Mouse (Mus musculus): ENCODE data around the gene Clmp. TPM values are rescaled to one million over a fixed set of nuclear protein-coding genes. Genes with fewer than 3 reads are reported as not detected.

The Clmp gene
- polyA plus RNA-seq, 1 experiment: 11.8 TPM

DNA sequence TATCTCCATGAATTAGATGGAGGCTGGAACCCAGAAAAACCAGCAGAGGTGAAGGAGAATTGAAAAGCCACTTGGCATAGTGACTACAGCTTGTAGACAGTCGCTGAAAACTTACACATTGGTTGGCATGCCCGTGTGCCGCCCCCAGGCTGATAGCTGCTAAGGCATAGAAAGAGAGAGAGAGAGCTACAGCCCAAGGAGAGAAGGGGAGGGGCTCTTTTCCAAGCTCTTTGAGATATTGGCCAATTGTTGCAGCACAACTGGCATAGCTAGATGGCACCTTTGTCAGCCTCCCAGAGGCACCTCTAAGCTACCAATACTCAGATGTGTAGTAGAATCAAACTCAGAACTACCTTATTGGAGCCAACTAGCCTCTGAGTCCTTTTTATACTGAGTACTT lies 1.8 kb downstream of the Clmp start:
- 41% methylated on average over 3 of the region's 3 CpGs for WGBS
- TF ChIP-seq CTCF (IDR thresholded peaks at IDR 0.05; ENCODE audit: insufficient read depth, low read length): no peak
- TF ChIP-seq POLR2A (IDR thresholded peaks at IDR 0.05; ENCODE audit: borderline replicate concordance, extremely low read depth, low read depth, low read length): no peak
- Histone ChIP-seq H3K4me3 (replicated peaks; ENCODE audit: extremely low read depth, low read depth, low read length) (no peak overlapping the region), H3K4me1 (ENCODE audit: control insufficient read depth, insufficient read depth, low read length) (no peaks in the 10 kb centered on the region)
- DNase-seq: no peak

DNA sequence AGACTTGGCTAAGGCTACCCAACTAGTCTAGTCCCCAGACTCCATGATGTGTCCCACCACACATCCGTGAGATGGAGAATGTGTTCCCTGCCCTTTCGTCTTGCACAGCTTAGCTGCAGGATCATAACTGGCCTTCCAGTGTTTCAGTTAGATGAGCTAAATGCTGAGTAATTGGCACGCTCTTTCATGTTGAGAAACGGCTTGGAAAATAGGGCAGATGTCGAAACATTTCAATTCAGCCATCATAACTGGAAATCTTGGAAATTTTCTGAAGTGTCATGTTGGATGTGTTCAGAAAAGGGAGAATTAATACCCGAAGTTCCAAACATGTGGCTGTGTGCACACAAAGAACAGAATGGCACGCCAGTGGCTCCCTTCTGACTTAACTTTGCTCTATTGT lies 4.7 kb downstream of the Clmp start:
- WGBS: 72% methylated on average over 7 of the region's 7 CpGs
- H3K4me3 ChIP-seq (replicated peaks; ENCODE audit: extremely low read depth, low read depth, low read length): no peak overlapping the region
- no peak for DNase-seq
- no peak for TF ChIP-seq CTCF (IDR thresholded peaks at IDR 0.05; ENCODE audit: insufficient read depth, low read length)
- TF ChIP-seq POLR2A (IDR thresholded peaks at IDR 0.05; ENCODE audit: borderline replicate concordance, extremely low read depth, low read depth, low read length): no peak
- no peaks in the 10 kb centered on the region for H3K4me1 ChIP-seq (ENCODE audit: control insufficient read depth, insufficient read depth, low read length)

DNA sequence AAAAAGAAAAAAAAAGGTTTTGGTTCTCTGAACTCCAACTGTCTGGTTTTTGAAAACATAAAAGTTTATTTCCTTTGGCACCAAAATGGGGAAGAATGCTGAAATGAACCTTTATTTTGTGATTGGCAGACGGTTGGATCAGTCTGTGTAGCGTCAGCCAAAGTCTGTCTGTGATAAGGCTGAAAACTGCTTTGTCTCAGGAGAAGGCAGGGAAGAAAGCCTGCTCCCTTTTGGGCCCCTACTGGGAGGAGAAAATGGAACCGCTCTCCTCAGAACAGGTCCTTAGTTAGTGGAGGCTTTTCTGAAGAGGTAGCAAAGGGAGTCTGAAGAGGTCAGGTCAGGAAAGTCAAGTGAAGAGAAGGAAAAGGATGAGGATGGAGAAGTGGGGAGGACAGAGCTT lies 7.3 kb downstream of the Clmp start:
- WGBS: 53% methylated on average over 3 of the region's 3 CpGs
- TF ChIP-seq CTCF (IDR thresholded peaks at IDR 0.05; ENCODE audit: insufficient read depth, low read length) (no peak), POLR2A (IDR thresholded peaks at IDR 0.05; ENCODE audit: borderline replicate concordance, extremely low read depth, low read depth, low read length) (no peak)
- H3K4me3 ChIP-seq (replicated peaks; ENCODE audit: extremely low read depth, low read depth, low read length): no peak overlapping the region
- no peak for DNase-seq
- no peaks in the 10 kb centered on the region for H3K4me1 ChIP-seq (ENCODE audit: control insufficient read depth, insufficient read depth, low read length)

DNA sequence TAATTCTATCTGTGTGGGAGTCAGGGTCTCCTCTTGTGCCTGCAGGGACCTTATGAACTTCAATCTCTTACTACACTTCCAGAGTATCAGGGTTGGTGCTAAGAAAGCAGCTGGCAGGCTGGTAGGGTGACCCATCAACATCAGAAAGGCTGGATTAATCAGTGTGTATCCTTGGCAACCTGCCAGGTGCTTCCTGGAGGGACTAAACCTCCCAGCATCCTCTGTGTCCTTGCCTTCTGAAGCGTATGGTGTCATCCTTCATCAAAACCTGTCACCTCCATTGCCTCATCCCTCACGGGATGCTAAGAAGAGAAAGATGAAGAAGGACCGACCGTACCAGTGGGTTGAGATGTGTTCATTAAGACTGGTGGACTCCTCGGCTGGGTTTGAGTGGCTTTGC lies 8.0 kb downstream of the Clmp start:
- no peaks in the 10 kb centered on the region for H3K4me1 ChIP-seq (ENCODE audit: control insufficient read depth, insufficient read depth, low read length)
- no peak overlapping the region for H3K4me3 ChIP-seq (replicated peaks; ENCODE audit: extremely low read depth, low read depth, low read length)
- no peak for DNase-seq
- no peak for TF ChIP-seq CTCF (IDR thresholded peaks at IDR 0.05; ENCODE audit: insufficient read depth, low read length)
- no peak for TF ChIP-seq POLR2A (IDR thresholded peaks at IDR 0.05; ENCODE audit: borderline replicate concordance, extremely low read depth, low read depth, low read length)
- 72% methylated on average over 5 of the region's 5 CpGs for WGBS

DNA sequence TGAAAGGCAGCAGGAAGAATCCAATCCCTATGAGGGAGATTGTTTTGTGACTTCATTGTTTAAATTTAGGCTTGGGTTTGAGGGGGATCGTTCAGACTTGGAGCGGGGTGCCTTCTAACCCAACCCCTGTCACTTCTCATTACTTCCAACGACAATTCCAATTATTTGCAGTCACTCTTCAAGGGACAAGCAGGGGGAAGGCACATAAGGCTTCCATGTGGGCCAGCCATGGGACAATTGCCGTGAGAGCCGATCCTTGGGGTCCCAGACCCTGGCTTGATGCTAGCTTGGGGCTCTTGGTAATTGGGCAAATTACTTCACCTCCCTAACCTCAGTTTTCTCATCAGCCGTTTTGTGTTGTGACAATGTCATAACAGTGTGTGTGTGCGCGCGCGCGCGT lies 8.5 kb downstream of the Clmp start:
- H3K4me1 ChIP-seq (ENCODE audit: control insufficient read depth, insufficient read depth, low read length): no peaks in the 10 kb centered on the region
- DNase-seq: no peak
- no peak for TF ChIP-seq POLR2A (IDR thresholded peaks at IDR 0.05; ENCODE audit: borderline replicate concordance, extremely low read depth, low read depth, low read length)
- 86% methylated on average over 12 of the region's 12 CpGs for WGBS
- H3K4me3 ChIP-seq (replicated peaks; ENCODE audit: extremely low read depth, low read depth, low read length): no peak overlapping the region

DNA sequence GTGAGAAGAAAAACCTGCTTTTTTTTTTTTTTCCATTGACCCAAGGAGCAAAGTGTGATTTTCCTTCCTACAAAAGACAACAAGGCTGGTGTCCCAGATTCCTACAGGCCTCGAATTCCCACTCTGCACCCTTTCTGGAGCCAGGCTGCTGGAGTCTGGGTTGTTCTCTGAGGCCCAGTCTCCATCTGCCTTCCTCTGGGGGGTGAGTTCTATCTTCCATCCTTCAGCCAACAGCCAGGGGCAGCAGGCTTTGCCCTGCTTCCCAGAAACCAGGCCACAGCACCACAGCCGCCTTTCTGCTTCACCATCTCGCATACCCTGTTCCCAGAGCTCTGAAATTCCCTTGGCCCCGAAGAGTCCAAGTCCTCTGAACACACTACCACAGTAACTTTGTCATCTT lies 10.3 kb downstream of the Clmp start:
- 83% methylated on average over 4 of the region's 4 CpGs for WGBS
- TF ChIP-seq POLR2A (IDR thresholded peaks at IDR 0.05; ENCODE audit: borderline replicate concordance, extremely low read depth, low read depth, low read length) (no peak), CTCF (IDR thresholded peaks at IDR 0.05; ENCODE audit: insufficient read depth, low read length) (no peak)
- Histone ChIP-seq H3K4me1 (ENCODE audit: control insufficient read depth, insufficient read depth, low read length) (no peaks in the 10 kb centered on the region), H3K4me3 (replicated peaks; ENCODE audit: extremely low read depth, low read depth, low read length) (no peak overlapping the region)
- DNase-seq: no peak

DNA sequence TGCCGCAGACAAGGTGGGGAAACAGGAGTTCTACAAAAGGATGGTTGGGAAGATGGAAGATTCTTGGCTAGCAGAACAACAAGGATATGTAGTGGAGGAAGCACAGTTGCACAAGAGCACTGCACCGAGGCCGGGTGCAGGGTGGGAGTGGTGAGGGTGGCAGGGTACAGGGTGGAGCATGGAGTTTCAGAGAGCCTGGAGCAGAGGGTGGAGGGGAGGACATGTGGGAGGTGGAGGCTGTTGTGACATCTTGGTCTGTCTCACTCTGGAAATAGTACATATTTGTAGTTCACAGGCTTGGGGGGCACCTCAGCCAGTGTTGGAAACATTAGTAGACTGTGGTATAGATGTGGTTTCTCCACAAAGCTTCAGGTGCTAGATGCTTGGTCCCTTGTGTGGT lies 13.4 kb downstream of the Clmp start:
- Histone ChIP-seq H3K4me3 (replicated peaks; ENCODE audit: extremely low read depth, low read depth, low read length) (no peak overlapping the region), H3K4me1 (ENCODE audit: control insufficient read depth, insufficient read depth, low read length) (no peaks in the 10 kb centered on the region)
- DNase-seq: no peak
- TF ChIP-seq POLR2A (IDR thresholded peaks at IDR 0.05; ENCODE audit: borderline replicate concordance, extremely low read depth, low read depth, low read length) (no peak), CTCF (IDR thresholded peaks at IDR 0.05; ENCODE audit: insufficient read depth, low read length) (no peak)
- 77% methylated on average over 3 of the region's 3 CpGs for WGBS

DNA sequence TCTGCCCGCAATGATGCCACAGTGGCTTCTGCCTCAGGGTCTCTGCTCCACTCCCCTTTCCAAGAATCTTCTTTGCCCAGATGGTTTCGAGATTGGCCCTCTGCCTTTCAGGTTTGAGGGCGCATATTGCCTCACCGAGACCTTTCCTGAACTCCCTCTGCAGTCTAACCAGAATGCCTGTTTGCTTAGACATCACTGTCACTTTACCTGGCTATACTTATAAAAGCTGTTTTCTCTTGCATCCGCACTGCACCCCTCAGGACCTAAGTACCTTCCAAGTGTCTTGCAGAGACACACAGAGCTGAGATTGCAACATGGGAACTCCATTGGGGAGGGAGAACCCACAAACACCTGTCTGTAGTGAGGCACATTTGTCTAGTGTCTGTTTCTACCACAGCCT lies 14.5 kb downstream of the Clmp start:
- DNase-seq: no peak
- 75% methylated on average over 5 of the region's 5 CpGs for WGBS
- no peaks in the 10 kb centered on the region for H3K4me1 ChIP-seq (ENCODE audit: control insufficient read depth, insufficient read depth, low read length)
- TF ChIP-seq POLR2A (IDR thresholded peaks at IDR 0.05; ENCODE audit: borderline replicate concordance, extremely low read depth, low read depth, low read length) (no peak), CTCF (IDR thresholded peaks at IDR 0.05; ENCODE audit: insufficient read depth, low read length) (no peak)
- H3K4me3 ChIP-seq (replicated peaks; ENCODE audit: extremely low read depth, low read depth, low read length): no peak overlapping the region

DNA sequence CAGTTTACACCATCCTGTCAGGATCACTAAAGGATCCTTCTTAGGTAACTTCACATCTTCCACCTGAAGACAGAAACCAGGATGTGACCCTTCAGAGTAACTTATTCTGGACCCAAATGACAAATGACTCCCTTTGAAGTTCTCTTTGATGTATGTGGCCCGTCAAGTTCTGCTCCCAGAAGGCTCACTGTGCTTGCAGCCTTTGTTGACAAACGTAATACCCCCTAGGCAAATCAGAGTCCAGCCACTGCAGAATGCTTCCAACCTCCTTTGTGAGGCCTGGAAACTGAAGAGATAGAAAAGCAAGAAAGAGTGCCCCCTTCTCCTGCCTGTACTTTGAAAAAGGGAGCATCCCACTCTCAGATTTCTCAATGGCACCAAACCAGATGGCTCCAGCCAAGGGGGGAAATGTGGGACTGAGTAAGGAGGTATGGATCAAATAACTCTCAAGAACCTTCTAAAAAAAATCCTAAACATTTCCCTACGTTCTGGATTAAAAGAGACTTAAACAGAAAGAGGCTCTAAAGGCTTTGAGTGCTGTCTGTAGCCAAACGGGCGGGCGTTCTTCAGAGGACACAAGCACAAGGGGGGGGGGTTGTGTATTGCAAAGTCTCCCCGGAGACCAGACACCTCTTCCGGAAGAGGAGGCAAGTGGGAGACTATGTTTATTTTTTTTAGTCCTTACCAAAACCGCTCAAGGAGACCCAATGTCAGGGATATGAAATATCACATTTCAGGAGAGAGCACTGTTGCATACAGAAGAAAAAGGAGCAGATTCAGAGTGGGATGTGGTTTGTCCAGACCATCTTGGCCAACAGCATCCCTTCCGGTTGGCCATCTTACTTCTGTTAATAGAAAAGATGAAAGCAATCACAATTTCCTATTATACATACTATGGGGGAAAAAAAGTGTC lies 18.9 kb downstream of the Clmp start:
- no peak overlapping the region for H3K4me3 ChIP-seq (replicated peaks; ENCODE audit: extremely low read depth, low read depth, low read length)
- TF ChIP-seq POLR2A (IDR thresholded peaks at IDR 0.05; ENCODE audit: borderline replicate concordance, extremely low read depth, low read depth, low read length) (no peak), CTCF (IDR thresholded peaks at IDR 0.05; ENCODE audit: insufficient read depth, low read length) (no peak)
- 26% methylated on average over 10 of the region's 10 CpGs for WGBS
- no peak for DNase-seq
- no peaks in the 10 kb centered on the region for H3K4me1 ChIP-seq (ENCODE audit: control insufficient read depth, insufficient read depth, low read length)

DNA sequence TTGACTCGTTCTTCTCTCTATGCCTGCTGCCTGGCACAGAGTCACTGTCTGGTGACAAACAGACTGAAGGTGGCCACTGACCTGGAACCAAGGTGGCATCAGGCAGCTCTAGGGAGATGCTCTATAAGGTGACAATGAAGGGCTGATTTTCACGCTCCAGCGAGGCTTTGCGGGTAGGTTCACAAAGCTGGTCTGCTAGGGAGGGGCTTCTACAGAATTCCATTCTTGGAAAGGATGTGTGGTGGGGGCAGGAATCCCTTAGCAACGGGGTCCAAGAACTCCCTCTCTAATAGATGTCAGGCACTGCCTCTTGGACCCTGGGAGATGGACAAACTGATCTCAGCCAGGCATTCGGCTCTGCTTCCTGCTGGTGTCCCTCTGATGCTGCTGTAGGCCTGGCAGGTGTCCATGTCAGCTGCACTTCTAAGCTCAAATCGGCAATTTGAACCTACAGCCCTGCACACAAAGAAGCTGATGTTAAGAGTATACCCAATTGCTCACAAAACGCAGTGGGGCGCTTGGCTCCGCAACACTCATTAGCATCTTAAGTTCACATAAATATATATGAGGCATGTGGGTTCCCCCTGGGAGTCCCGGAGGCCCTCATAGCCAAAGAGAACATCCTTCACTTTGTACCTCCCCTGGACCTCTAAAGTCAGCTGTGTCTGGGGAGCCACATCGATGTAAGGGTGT lies 22.8 kb downstream of the Clmp start:
- 72% methylated on average over 12 of the region's 12 CpGs for WGBS
- TF ChIP-seq POLR2A (IDR thresholded peaks at IDR 0.05; ENCODE audit: borderline replicate concordance, extremely low read depth, low read depth, low read length): no peak
- TF ChIP-seq CTCF (IDR thresholded peaks at IDR 0.05; ENCODE audit: insufficient read depth, low read length): no peak
- H3K4me3 ChIP-seq (replicated peaks; ENCODE audit: extremely low read depth, low read depth, low read length): no peak overlapping the region
- no peaks in the 10 kb centered on the region for H3K4me1 ChIP-seq (ENCODE audit: control insufficient read depth, insufficient read depth, low read length)
- DNase-seq: no peak
